Comparison of ENCODE assay signal across 28 mouse cellular contexts in the genomic region with DNA sequence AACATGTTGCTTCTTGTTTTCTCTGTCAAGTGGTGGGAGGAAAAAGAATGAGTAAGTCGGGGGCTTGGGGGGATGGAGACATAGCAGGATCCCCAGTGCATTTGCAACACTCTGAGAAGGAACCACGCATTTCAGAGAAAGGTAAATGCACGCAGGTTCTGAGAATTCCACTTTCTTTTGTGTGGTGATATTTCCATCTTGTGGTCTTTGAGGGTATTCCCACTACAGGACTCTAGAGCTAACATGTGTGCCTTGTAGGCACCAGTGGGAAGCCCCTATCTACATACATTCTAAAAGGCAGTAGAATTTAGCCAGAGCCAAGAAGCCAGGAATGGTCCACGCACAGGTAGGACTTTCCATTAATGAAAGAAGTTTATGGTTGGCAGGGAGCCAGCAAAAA. TPM values are rescaled to one million over a fixed set of nuclear protein-coding genes. Genes with fewer than 3 reads are reported as not detected.
DNase-seq lines count a peak whose midpoint lies in the region; ATAC-seq and TF ChIP-seq lines count a peak whose summit lies in the region.
"Had no signal": no experiment of that assay in that cellular context is flagged by ENCODE, and none has a peak within 500 bp of the region (broad histone marks: within the 10 kb centered on the region; RNA-seq: fewer than 3 reads in every experiment).

No protein-coding gene starts in this region.

- ATAC-seq in forebrain, postnatal 0 days = peak; percentile 56
- no peak for ATAC-seq in forebrain, embryonic 16.5 days
- no peak for ATAC-seq in lung, embryonic 14.5 days (ENCODE audit: insufficient read depth)
- ATAC-seq: liver, postnatal 0 days had no signal

- H3K27me3 ChIP-seq in forebrain, postnatal 0 days (ENCODE audit: insufficient read depth, low read length) = no peaks in the 10 kb centered on the region
- H3K27me3 ChIP-seq in forebrain, embryonic 16.5 days (replicated peaks; ENCODE audit: control insufficient read depth, insufficient read depth, low read length) = no peaks in the 10 kb centered on the region
- H3K27me3 ChIP-seq in lung, embryonic 14.5 days (ENCODE audit: insufficient read depth, low read length) = no peaks in the 10 kb centered on the region
- H3K27me3 ChIP-seq in CH12.LX (replicated peaks) = no peaks in the 10 kb centered on the region
- H3K27me3 ChIP-seq: embryonic facial prominence, embryonic 13.5 days; midbrain, embryonic 12.5 days; neural tube, embryonic 15.5 days had no signal

- 58% methylated on average over 4 of the region's 4 CpGs for WGBS in forebrain, postnatal 0 days
- WGBS in forebrain, embryonic 16.5 days = 63% methylated on average over 4 of the region's 4 CpGs
- WGBS in lung, embryonic 14.5 days = 53% methylated on average over 4 of the region's 4 CpGs

- peak; percentile 48 for DNase-seq in forebrain, postnatal 0 days
- no peak for DNase-seq in lung, embryonic 14.5 days
- DNase-seq in lung, postnatal 4 days = no peak
- peak; percentile 56 for DNase-seq in CH12.LX (ENCODE audit: extremely low read depth)
- DNase-seq in retina, embryonic 14.5 days (ENCODE audit: low spot score) = peak; percentile 39
- no peak for DNase-seq in left cerebral cortex, adult 8-10 months (ENCODE audit: low spot score in 2 of 2)
- no peak for DNase-seq in cerebellum, adult 18-20 months
- DNase-seq: cerebellum, adult 9-11 months; gastrocnemius, adult 2 months; kidney, adult 11 months; kidney, postnatal 14 days; liver, postnatal 0 days; lung, postnatal 36 days; thymus, postnatal 36 days had no signal

- in situ Hi-C loops in CH12.LX (cut with MboI; ENCODE audit: low pct_ligation_motif_present, low pct_unique_long_range_greater_than_20kb, low sequenced_read_pairs) = no loop called here

- no peak overlapping the region for H3K9ac ChIP-seq in forebrain, postnatal 0 days
- no peak overlapping the region for H3K9ac ChIP-seq in forebrain, embryonic 16.5 days (replicated peaks; ENCODE audit: low read depth, low read length)
- no peak overlapping the region for H3K9ac ChIP-seq in lung, embryonic 14.5 days
- H3K9ac ChIP-seq in CH12.LX (ENCODE audit: insufficient read depth, low read depth) = no peak overlapping the region
- H3K9ac ChIP-seq: embryonic facial prominence, embryonic 13.5 days; liver, postnatal 0 days; midbrain, embryonic 12.5 days; neural tube, embryonic 15.5 days had no signal

- peak; percentile 88 for TF ChIP-seq EP300 in CH12.LX (IDR thresholded peaks at IDR 0.05; ENCODE audit: low read length)

- dilution Hi-C loops in CH12.LX (cut with MboI; ENCODE audit: extremely low pct_ligation_motif_present, extremely low pct_unique_long_range_greater_than_20kb, low sequenced_read_pairs) = no loop called here

- no peak overlapping the region for H3K4me3 ChIP-seq in forebrain, postnatal 0 days (ENCODE audit: low read depth, low read length)
- no peak overlapping the region for H3K4me3 ChIP-seq in forebrain, embryonic 16.5 days (replicated peaks; ENCODE audit: low read length)
- H3K4me3 ChIP-seq in lung, embryonic 14.5 days (ENCODE audit: low read depth, low read length) = no peak overlapping the region
- H3K4me3 ChIP-seq in CH12.LX (replicated peaks in 1 of 3; ENCODE audit: low read depth in 2 of 3, low read length in 2 of 3, poor library complexity in 1 of 3) = no peak overlapping the region
- H3K4me3 ChIP-seq: embryonic facial prominence, embryonic 13.5 days; gastrocnemius, adult 2 months; heart, embryonic 10.5 days; hindbrain, embryonic 10.5 days; left cerebral cortex, adult 2 months; limb, embryonic 10.5 days; midbrain, embryonic 12.5 days; neural tube, embryonic 15.5 days had no signal

- H3K36me3 ChIP-seq in forebrain, postnatal 0 days (ENCODE audit: insufficient read depth) = no peaks in the 10 kb centered on the region
- H3K36me3 ChIP-seq in forebrain, embryonic 16.5 days (ENCODE audit: control insufficient read depth, insufficient read depth) = no peaks in the 10 kb centered on the region
- H3K36me3 ChIP-seq in lung, embryonic 14.5 days (ENCODE audit: insufficient read depth) = no peaks in the 10 kb centered on the region
- no peaks in the 10 kb centered on the region for H3K36me3 ChIP-seq in CH12.LX (replicated peaks in 1 of 2; ENCODE audit: control insufficient read depth in 1 of 2, insufficient read depth in 1 of 2, low read length in 1 of 2)
- H3K36me3 ChIP-seq: embryonic facial prominence, embryonic 13.5 days; heart, embryonic 10.5 days; hindbrain, embryonic 10.5 days; limb, embryonic 10.5 days; midbrain, embryonic 12.5 days; neural tube, embryonic 15.5 days had no signal

- H3K27ac ChIP-seq in forebrain, postnatal 0 days (ENCODE audit: low read depth, low read length) = no peak overlapping the region
- H3K27ac ChIP-seq in forebrain, embryonic 16.5 days (ENCODE audit: low read length) = no peak overlapping the region
- no peak overlapping the region for H3K27ac ChIP-seq in lung, embryonic 14.5 days (ENCODE audit: low read depth)
- H3K27ac ChIP-seq in CH12.LX (ENCODE audit: insufficient read depth, low read depth) = no peak overlapping the region
- H3K27ac ChIP-seq: embryonic facial prominence, embryonic 13.5 days; gastrocnemius, adult 2 months; heart, embryonic 10.5 days; hindbrain, embryonic 10.5 days; left cerebral cortex, adult 2 months; limb, embryonic 10.5 days; midbrain, embryonic 12.5 days; neural tube, embryonic 15.5 days had no signal

- H3K4me1 ChIP-seq in forebrain, postnatal 0 days (ENCODE audit: insufficient read depth) = no peaks in the 10 kb centered on the region
- no peaks in the 10 kb centered on the region for H3K4me1 ChIP-seq in forebrain, embryonic 16.5 days (replicated peaks; ENCODE audit: control insufficient read depth, insufficient read depth, low read length)
- H3K4me1 ChIP-seq in lung, embryonic 14.5 days (ENCODE audit: insufficient read depth) = no peaks in the 10 kb centered on the region
- peaks cover 10 to 41% of the 10 kb centered on the region in 2 experiments; a peak in 3 of 4 replicates for H3K4me1 ChIP-seq in CH12.LX (ENCODE audit: control insufficient read depth in 1 of 2, insufficient read depth in 2 of 2)
- H3K4me1 ChIP-seq: embryonic facial prominence, embryonic 13.5 days; heart, embryonic 10.5 days; hindbrain, embryonic 10.5 days; limb, embryonic 10.5 days; midbrain, embryonic 12.5 days; neural tube, embryonic 15.5 days had no signal

- H3K4me2 ChIP-seq in forebrain, postnatal 0 days (ENCODE audit: low read depth) = no peak overlapping the region
- H3K4me2 ChIP-seq in forebrain, embryonic 16.5 days (ENCODE audit: low read length) = no peak overlapping the region
- H3K4me2 ChIP-seq in lung, embryonic 14.5 days = no peak overlapping the region
- H3K4me2 ChIP-seq in CH12.LX (ENCODE audit: insufficient read depth, low read depth, poor library complexity, severe bottlenecking) = peak overlapping the region; percentile 88; the same call in 1 of the 2 replicates
- H3K4me2 ChIP-seq: embryonic facial prominence, embryonic 13.5 days; midbrain, embryonic 12.5 days; neural tube, embryonic 15.5 days had no signal

- no peak for TF ChIP-seq POLR2A in CH12.LX (IDR thresholded peaks at IDR 0.05; ENCODE audit: low read depth, low read length)

- H3K79me2 ChIP-seq in CH12.LX (replicated peaks; ENCODE audit: control insufficient read depth, extremely low read depth, insufficient read depth, poor library complexity, severe bottlenecking) = no peaks in the 10 kb centered on the region

- peak; percentile 86 for TF ChIP-seq RAD21 in CH12.LX (IDR thresholded peaks at IDR 0.05; ENCODE audit: low read depth, low read length)

- peak; percentile 60 for TF ChIP-seq CTCF in forebrain, postnatal 0 days (IDR thresholded peaks at IDR 0.05; ENCODE audit: low read depth)
- 0 out of 2 replicates have a peak, but pooled peaks have one; percentile 1 for TF ChIP-seq CTCF in lung, embryonic 14.5 days (IDR thresholded peaks at IDR 0.05; ENCODE audit: low read depth)
- TF ChIP-seq CTCF in CH12.LX (conservative IDR thresholded peaks at IDR 0.05 in 1 of 2, IDR thresholded peaks at IDR 0.05 in 1 of 2; ENCODE audit: low read depth in 2 of 2, low read length in 2 of 2) = peak in 1 of 2 experiments; percentile 82; a peak in 2 of 4 replicates

- H3K9me3 ChIP-seq in forebrain, postnatal 0 days (ENCODE audit: low read length) = no peaks in the 10 kb centered on the region
- no peaks in the 10 kb centered on the region for H3K9me3 ChIP-seq in forebrain, embryonic 16.5 days (ENCODE audit: control insufficient read depth, low read length)
- no peaks in the 10 kb centered on the region for H3K9me3 ChIP-seq in lung, embryonic 14.5 days (ENCODE audit: low read depth, low read length)
- H3K9me3 ChIP-seq in CH12.LX (replicated peaks; ENCODE audit: low read length) = no peaks in the 10 kb centered on the region
- H3K9me3 ChIP-seq: embryonic facial prominence, embryonic 13.5 days; heart, embryonic 10.5 days; hindbrain, embryonic 10.5 days; limb, embryonic 10.5 days; midbrain, embryonic 12.5 days; neural tube, embryonic 15.5 days had no signal

TF ChIP-seq in CH12.LX, 34 proteins besides CTCF, POLR2A, EP300 and RAD21 (continues in another document):
- TF ChIP-seq ETS1 (conservative IDR thresholded peaks at IDR 0.05; ENCODE audit: low read depth, low read length) = peak; percentile 85
- peak; percentile 84 for TF ChIP-seq MAFK (IDR thresholded peaks at IDR 0.05; ENCODE audit: insufficient replicate concordance, low read length)
- TF ChIP-seq MEF2A (IDR thresholded peaks at IDR 0.05; ENCODE audit: borderline replicate concordance, low read depth, low read length) = peak; percentile 75
- TF ChIP-seq CHD2 (IDR thresholded peaks at IDR 0.05; ENCODE audit: low read length) = peak; percentile 82
- TF ChIP-seq RCOR1 (conservative IDR thresholded peaks at IDR 0.05; ENCODE audit: low read depth, low read length) = peak; percentile 85; the same call in 1 of the 2 replicates

RNA-seq across cellular contexts. Expression of a gene that starts 50.7 kb away (rescaled TPM):
- total RNA-seq in forebrain, postnatal 0 days (2014; rRNA removed) = not detected in 2 replicates
- polyA plus RNA-seq in forebrain, postnatal 0 days (2015; fragmentation: Nextera tagmentation; extraction: Ambion mirVana) = 0.82 TPM in 1 of 2 replicates, not detected in the other
- polyA plus RNA-seq in forebrain, embryonic 16.5 days (2015; fragmentation: Nextera tagmentation; extraction: Ambion mirVana) = 0.72 TPM in 1 of 2 replicates, not detected in the other
- 1.5 TPM in 1 of 2 replicates, not detected in the other for polyA plus RNA-seq in lung, embryonic 14.5 days (2014; fragmentation: Nextera tagmentation; extraction: Ambion mirVana)
- total RNA-seq in CH12.LX (2012; rRNA removed) (not detected in 2 replicates), CH12.LX (2014; rRNA removed) (not detected in 2 replicates)
- not detected in 2 replicates for polyA plus RNA-seq in CH12.LX (2012; ENCODE audit: insufficient read length, low read depth)
- total RNA-seq in left cerebral cortex, adult 8-10 months (2022) = not detected
- total RNA-seq: ES-E14; gastrocnemius, adult 2 months; left cerebral cortex, adult 2 months; liver, adult 2 months had no signal
- polyA plus RNA-seq: C2C12; gonadal fat pad, adult 2 months; heart, embryonic 10.5 days; hindbrain, embryonic 10.5 days; limb, embryonic 10.5 days; liver, adult 2 months; small intestine, adult 2 months had no signal

RNA-seq across cellular contexts. Expression of a gene that starts 56.0 kb away (rescaled TPM):
- total RNA-seq in forebrain, postnatal 0 days (2014; rRNA removed) = 0.46 and 1.6 TPM in 2 replicates
- 0.14 and 0.62 TPM in 2 replicates for polyA plus RNA-seq in forebrain, postnatal 0 days (2015; fragmentation: Nextera tagmentation; extraction: Ambion mirVana)
- 0.16 and 0.51 TPM in 2 replicates for polyA plus RNA-seq in forebrain, embryonic 16.5 days (2015; fragmentation: Nextera tagmentation; extraction: Ambion mirVana)
- 0.08 TPM in 1 of 2 replicates, not detected in the other for polyA plus RNA-seq in lung, embryonic 14.5 days (2014; fragmentation: Nextera tagmentation; extraction: Ambion mirVana)
- total RNA-seq in CH12.LX (2012; rRNA removed) = 0.34 and 0.59 TPM in 2 replicates
- 0.19 and 0.35 TPM in 2 replicates for total RNA-seq in CH12.LX (2014; rRNA removed)
- polyA plus RNA-seq in CH12.LX (2012; ENCODE audit: insufficient read length, low read depth) = 0.55 and 0.63 TPM in 2 replicates
- under 1 TPM; 0.30 to 0.79 (median 0.52) TPM for total RNA-seq in left cerebral cortex, adult 8-10 months (2022)
- total RNA-seq: liver, adult 2 months had no signal
- polyA plus RNA-seq: C2C12; heart, postnatal 0 days; liver, adult 2 months had no signal

Comparison
In these comparisons a context has a peak if more than half of its experiments do, and no peak if none do; other contexts are left out.
1. DNase-seq: peak in forebrain, postnatal 0 days (single experiment), CH12.LX (single experiment) and retina, embryonic 14.5 days (single experiment); none in lung, embryonic 14.5 days (single experiment), lung, postnatal 4 days (0 of 2), left cerebral cortex, adult 8-10 months (0 of 2) and cerebellum, adult 18-20 months (0 of 2).